Mouse (Mus musculus) megakaryocyte progenitor cell, adult 5-6 weeks (primary cell): ENCODE results near the gene Col25a1. TPM values are rescaled to one million over a fixed set of nuclear protein-coding genes. Genes with fewer than 3 reads are reported as not detected.

Experiments used
- total RNA-seq, 2 experiments: library from RNA; stranded (forward) in 1 of 2; stranded (reverse) in 1 of 2; fragments of 157-497, 149-512 nt in 1 of 2; fragments of 200-1000 nt in 1 of 2; gene quantifications; 2 replicates each; pipeline versions ENCODE4 v1.2.3 to v1.2.4; 2015 to 2017

Col25a1 gene
- total RNA-seq, 2 experiments from 2014 or later = 0.10 TPM; not detected in 1

Other genes with a start within 250 kb of the Col25a1 start
- gene Casp6, start 230.1 kb upstream of the Col25a1 start, total RNA-seq (2015) = 16.2 and 16.3 TPM in 2 replicates
- 9.3 and 13.3 TPM in 2 replicates for gene Casp6, start 230.1 kb upstream of the Col25a1 start, total RNA-seq (2017)
- 3.3 TPM in 2 replicates for gene Mcub, start 161.3 kb upstream of the Col25a1 start, total RNA-seq (2015)
- gene Mcub, start 161.3 kb upstream of the Col25a1 start, total RNA-seq (2017) = 4.2 and 4.4 TPM in 2 replicates
- 37.6 and 39.7 TPM in 2 replicates for gene Sec24b, start 69.9 kb upstream of the Col25a1 start, total RNA-seq (2015)
- gene Sec24b, start 69.9 kb upstream of the Col25a1 start, total RNA-seq (2017) = 24.8 and 29.1 TPM in 2 replicates